Mouse (Mus musculus) cerebellum, postnatal 4 days (tissue): ENCODE data around the gene Nprl3.
A peak's percentile ranks its signal among the peaks of the same experiment; 100 is the strongest.

Source experiments
- DNase-seq, 2 experiments: peaks; one replicate each; pipeline ENCODE4 v3.0.0; 2022; ENCODE audit warnings: low spot score in 2 of 2, mixed read lengths in 1 of 2

Gene Nprl3

GRCm38 (mm10) chr11:32198256-32198955 is 69.1 kb downstream of the Nprl3 start:
- DNase-seq, result no peak

- no peak for DNase-seq
Measured at GRCm38 (mm10) chr11:32197766-32198165, 69.7 kb downstream of the Nprl3 start.

- no peak for DNase-seq
Measured at GRCm38 (mm10) chr11:32196727-32197126, 70.8 kb downstream of the Nprl3 start.

GRCm38 (mm10) chr11:32195867-32196540 is 71.5 kb downstream of the Nprl3 start:
- DNase-seq, result no peak

GRCm38 (mm10) chr11:32194626-32195025 is 72.9 kb downstream of the Nprl3 start:
- no peak for DNase-seq

GRCm38 (mm10) chr11:32194086-32194485 is 73.4 kb downstream of the Nprl3 start:
- no peak for DNase-seq

GRCm38 (mm10) chr11:32193156-32193555 is 74.4 kb downstream of the Nprl3 start:
- DNase-seq, result no peak

GRCm38 (mm10) chr11:32190603-32191110 is 76.8 kb downstream of the Nprl3 start:
- DNase-seq, result no peak

- no peak for DNase-seq
Measured at GRCm38 (mm10) chr11:32190119-32190518, 77.4 kb downstream of the Nprl3 start.

- no peak for DNase-seq
Measured at GRCm38 (mm10) chr11:32189434-32189833, 78.1 kb downstream of the Nprl3 start.

GRCm38 (mm10) chr11:32188881-32189280 is 78.6 kb downstream of the Nprl3 start:
- no peak for DNase-seq

GRCm38 (mm10) chr11:32187256-32187655 is 80.3 kb downstream of the Nprl3 start:
- no peak for DNase-seq

GRCm38 (mm10) chr11:32186031-32186430 is 81.5 kb downstream of the Nprl3 start:
- no peak for DNase-seq

- no peak for DNase-seq
Measured at GRCm38 (mm10) chr11:32184469-32184868, 83.0 kb downstream of the Nprl3 start.

- DNase-seq, result peak; percentile 84 to 94
Measured at GRCm38 (mm10) chr11:32181973-32182868, 85.3 kb downstream of the Nprl3 start.

- no peak for DNase-seq
Measured at GRCm38 (mm10) chr11:32181246-32181645, 86.3 kb downstream of the Nprl3 start.

- DNase-seq, result no peak
Measured at GRCm38 (mm10) chr11:32178506-32178905, 89.0 kb downstream of the Nprl3 start.
